Mouse (Mus musculus): ENCODE measurements around the gene Chl1.

The Chl1 gene

GRCm38 (mm10) chr6:103543753-103544152 lies 33.4 kb downstream of the Chl1 start:
- no peak for DNase-seq (ENCODE audit: low spot score)

DNA sequence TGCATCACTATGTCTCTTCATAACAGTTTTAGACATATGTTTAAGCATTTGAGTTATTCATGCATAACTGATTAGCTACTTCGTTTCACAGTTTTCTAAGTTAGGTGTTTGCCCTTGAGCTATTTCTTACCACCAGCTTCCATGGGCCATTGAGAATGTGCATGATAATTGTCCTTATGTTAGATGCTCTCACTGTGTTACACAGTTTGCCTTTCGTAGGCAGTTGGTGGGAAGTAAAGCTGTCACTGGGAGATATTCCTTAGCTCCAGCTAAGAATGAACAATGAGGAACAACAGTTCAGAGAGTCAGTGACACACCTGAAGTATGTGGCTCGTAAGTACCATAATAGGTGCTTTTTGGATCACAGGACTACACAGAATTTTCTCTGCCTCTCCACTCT lies 35.9 kb downstream of the Chl1 start:
- DNase-seq (ENCODE audit: low spot score): no peak

- DNase-seq (ENCODE audit: low spot score): no peak
Measured at GRCm38 (mm10) chr6:103549929-103550328, 39.5 kb downstream of the Chl1 start.

GRCm38 (mm10) chr6:103558037-103558893 lies 47.9 kb downstream of the Chl1 start:
- no peak for DNase-seq (ENCODE audit: low spot score)

DNA sequence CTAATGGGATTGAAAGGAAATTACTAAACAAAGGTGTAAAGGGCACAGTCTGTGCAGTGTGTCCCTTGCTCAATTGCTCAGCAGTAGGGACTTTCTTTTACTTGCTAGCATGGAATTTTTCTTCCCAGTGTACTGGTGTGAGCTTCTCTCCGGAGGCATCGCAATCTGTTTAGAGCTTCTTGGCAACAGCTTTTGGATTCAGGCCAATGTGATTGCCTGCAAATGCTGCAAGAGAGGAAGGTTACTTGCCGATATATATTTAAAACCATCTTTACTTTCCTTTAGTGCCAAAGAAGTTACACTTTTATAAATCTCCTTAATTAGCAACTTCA lies 48.5 kb downstream of the Chl1 start:
- DNase-seq (ENCODE audit: low spot score): no peak

DNA sequence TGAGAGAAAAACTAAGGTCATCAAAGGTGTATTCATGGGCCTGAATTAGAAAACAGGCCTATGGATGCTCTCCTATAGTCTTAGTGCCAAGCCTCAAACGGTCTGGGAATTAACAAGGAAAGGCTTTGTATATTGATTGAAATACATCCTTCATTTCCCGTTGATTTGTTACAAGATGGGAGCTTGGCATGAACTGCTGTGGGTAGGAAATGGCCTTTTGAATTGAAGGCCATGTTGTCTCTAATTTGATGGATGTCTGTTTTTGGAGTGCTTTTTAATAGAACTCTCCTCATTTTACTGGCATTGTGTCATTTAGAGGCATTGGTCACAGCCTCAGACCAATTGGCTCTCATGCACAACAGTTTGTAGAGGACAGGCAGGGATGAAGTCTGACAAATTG lies 49.0 kb downstream of the Chl1 start:
- DNase-seq (ENCODE audit: low spot score): no peak

GRCm38 (mm10) chr6:103564811-103565210 lies 54.4 kb downstream of the Chl1 start:
- no peak for DNase-seq (ENCODE audit: low spot score)

GRCm38 (mm10) chr6:103567247-103567646 lies 56.9 kb downstream of the Chl1 start:
- DNase-seq (ENCODE audit: low spot score): no peak

DNA sequence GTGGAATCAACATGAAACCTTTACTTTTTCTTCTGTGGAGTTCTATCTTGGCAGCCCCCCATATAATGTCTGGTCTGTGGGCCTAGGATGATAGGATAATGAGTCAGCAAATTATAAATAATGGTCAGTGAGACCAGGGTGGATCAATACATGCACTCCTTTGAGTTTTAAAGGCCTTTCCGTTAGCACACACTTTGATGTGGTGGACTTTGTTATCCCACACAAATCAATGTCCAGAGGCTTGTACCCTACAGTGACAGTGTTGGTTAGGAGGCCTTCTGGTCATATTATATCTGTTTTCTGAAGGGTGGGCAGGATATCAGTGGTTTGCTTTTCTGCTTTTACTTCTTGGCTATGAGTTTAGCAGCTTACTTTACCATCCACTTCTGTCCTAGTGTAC lies 62.3 kb downstream of the Chl1 start:
- DNase-seq (ENCODE audit: low spot score): no peak

DNA sequence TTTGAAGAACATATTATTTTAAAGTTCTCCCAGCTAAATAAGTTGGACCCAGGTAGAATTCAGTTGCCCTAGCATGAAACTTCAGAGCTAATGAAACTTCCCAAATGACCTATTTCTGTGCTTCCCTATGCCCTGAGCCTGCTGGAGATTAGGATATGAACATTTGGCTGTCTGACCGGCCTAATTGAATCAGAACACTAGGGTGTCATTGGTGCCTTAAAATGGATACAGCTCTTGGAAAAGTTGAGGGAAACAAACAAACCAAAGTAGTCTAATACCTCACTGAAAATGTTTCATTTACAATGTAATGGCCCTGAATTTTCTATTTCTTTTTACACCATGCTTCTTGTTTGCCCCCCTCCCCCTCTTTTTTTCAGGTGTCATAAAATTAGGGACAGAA lies 73.8 kb downstream of the Chl1 start:
- DNase-seq (ENCODE audit: low spot score): no peak

DNA sequence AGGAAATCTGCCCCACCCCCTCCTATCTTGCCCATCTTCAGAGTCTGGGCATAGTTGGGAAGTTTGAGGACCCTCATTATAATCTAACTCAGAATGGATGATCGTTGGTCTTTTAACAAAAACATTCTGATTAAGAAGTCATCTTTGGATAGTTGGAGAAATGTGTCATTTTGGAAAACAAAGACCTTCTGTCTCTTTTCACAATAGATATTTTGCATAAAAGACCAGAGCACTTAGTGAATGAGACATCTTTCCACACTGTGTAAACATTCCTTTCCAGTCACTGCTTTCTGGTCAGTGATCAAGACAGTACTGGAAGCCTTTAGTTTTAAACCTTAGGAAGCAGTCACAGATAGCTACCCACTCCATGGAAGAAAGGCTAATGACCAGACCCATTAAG lies 75.3 kb downstream of the Chl1 start:
- DNase-seq (ENCODE audit: low spot score): no peak

DNA sequence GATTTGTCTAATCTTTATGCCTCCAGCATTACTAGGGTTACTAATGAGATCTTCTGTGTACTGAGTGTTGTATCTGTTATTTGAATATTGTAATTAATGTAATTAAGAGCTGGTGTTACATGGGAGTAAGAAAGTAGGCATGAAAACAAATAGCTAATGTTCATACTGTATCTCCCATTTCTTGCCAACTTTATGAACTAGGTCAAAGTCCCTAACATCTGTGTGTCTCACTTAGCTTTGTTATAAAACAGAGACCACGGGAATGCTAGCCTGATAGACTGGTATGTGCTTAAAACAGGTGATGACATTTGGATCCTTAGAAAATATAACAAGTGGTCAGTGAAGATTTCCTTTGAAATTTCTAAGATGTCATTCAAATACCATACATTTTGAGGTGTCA lies 75.7 kb downstream of the Chl1 start:
- DNase-seq (ENCODE audit: low spot score): no peak

DNA sequence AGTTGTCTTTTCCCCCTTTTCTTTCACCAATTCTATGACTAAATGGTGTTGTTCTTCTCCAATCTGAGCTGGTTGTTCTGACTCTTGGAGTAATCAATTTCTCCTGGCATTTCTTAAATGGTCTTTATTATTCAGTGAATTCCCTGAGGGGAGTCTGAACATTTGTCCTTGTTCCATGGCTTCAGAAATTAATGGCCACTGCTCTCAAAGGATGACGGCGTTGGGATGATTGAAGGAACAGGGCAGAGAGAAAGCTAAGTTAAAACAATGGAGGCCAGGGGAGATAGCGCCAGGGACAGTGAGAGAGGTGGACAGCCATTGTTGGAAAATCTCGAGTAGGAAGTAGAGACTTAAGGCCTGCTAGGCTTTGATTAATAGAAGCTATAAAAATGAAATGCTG lies 91.7 kb downstream of the Chl1 start:
- DNase-seq (ENCODE audit: low spot score): no peak

GRCm38 (mm10) chr6:103610656-103611055 lies 100.3 kb downstream of the Chl1 start:
- no peak for DNase-seq (ENCODE audit: low spot score)

- DNase-seq (ENCODE audit: low spot score): no peak
Measured at GRCm38 (mm10) chr6:103612626-103613025, 102.2 kb downstream of the Chl1 start.

DNA sequence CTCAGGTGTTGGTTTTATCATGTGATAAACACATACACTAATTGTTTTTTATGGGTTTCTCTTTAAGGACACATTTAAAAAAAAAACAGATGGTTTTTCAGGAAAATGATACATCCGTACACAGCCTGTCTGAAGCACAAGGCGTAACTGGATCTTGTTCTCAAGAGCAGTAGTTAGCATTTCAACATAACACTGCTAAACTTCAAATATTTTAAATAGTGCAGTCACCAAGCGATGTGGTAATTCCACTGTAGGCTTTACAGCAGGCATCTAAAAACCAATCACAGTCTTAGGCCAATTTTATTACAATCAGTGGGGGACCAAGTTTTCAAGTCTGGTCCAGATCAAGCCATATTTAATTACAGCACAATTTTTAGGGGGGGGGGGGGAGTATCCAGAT lies 103.3 kb downstream of the Chl1 start:
- no peak for DNase-seq (ENCODE audit: low spot score)

- DNase-seq (ENCODE audit: low spot score): peak; percentile 3
Measured at GRCm38 (mm10) chr6:103615924-103616602, 105.7 kb downstream of the Chl1 start.

- no peak for DNase-seq (ENCODE audit: low spot score)
Measured at GRCm38 (mm10) chr6:103620880-103621279, 110.5 kb downstream of the Chl1 start.

DNA sequence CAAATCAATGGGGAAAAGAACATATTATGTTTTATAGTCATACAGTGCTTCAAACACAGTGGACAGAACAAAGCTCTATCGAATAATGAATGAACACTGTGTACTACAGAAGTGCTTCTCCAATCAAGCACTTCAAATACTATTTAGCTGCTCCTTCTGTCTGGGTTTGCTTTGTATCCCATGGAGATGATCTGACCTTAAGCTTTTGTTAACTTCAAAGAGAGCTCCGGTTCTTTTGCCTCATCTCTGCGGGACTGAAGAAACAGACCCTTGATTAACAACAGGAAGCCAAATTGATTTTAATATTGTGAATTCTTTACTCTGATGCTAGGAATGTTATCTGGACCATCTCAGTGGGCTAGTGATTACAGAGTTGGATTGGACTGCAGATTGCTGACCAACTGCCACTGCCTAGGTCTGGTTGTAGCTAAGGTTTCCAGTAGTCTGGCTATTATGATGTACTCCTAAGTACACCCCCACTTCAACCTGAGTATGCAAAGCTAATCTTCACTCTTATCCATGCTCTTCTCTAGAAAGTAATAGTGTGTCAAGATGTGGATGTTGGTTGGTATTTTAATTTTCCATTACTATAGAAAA lies 111.8 kb downstream of the Chl1 start:
- no peak for DNase-seq (ENCODE audit: low spot score)

GRCm38 (mm10) chr6:103632856-103633255 lies 122.5 kb downstream of the Chl1 start:
- DNase-seq (ENCODE audit: low spot score): no peak

- no peak for DNase-seq (ENCODE audit: low spot score)
Measured at GRCm38 (mm10) chr6:103656778-103657177, 146.4 kb downstream of the Chl1 start.

GRCm38 (mm10) chr6:103659173-103659572 lies 148.8 kb downstream of the Chl1 start:
- no peak for DNase-seq (ENCODE audit: low spot score)

- DNase-seq (ENCODE audit: low spot score): no peak
Measured at GRCm38 (mm10) chr6:103665206-103665605, 154.8 kb downstream of the Chl1 start.
